Mouse (Mus musculus) spleen, adult 2 months (tissue): ENCODE results near the gene Hist1h4h. TPM values are rescaled to one million over a fixed set of nuclear protein-coding genes. Genes with fewer than 3 reads are reported as not detected.

ENCODE experiments used
- DNase-seq, 2 experiments: peaks; one replicate each; pipeline versions ENCODE4 v3.0.0 to v3.0.0-alpha.2; 2012 to 2021; ENCODE audit warnings: low spot score in 2 of 2, low read depth in 1 of 2
- H3K27ac ChIP-seq: fragments of 200-500 bp; 2 replicates; pipeline ENCODE4 v1.5.1; 2012; ENCODE audit warnings: low read length, inconsistent platforms; ENCODE audit not compliant: insufficient read depth
- H3K27me3 ChIP-seq: fragments of 200-500 bp; 2 replicates; pipeline ENCODE4 v1.6.1; 2012; ENCODE audit warnings: mild to moderate bottlenecking, moderate library complexity, low read length, inconsistent platforms; ENCODE audit not compliant: control insufficient read depth, insufficient read depth
- H3K36me3 ChIP-seq: fragments of 200-500 bp; 2 replicates; pipeline ENCODE4 v1.6.1; 2012; ENCODE audit warnings: mild to moderate bottlenecking, low read length, inconsistent platforms; ENCODE audit not compliant: control insufficient read depth, insufficient read depth
- H3K4me1 ChIP-seq: fragments of 200-500 bp; 2 replicates; pipeline ENCODE4 v1.6.1; 2011; ENCODE audit warnings: inconsistent platforms; ENCODE audit not compliant: control insufficient read depth, insufficient read depth, insufficient read length
- H3K4me3 ChIP-seq: fragments of 200-500 bp; 2 replicates; pipeline ENCODE4 v1.5.1; 2011; ENCODE audit warnings: mild to moderate bottlenecking, inconsistent platforms; ENCODE audit not compliant: insufficient read depth, insufficient read length; ENCODE audit errors: extremely low read depth
- CTCF ChIP-seq: fragments of 200-500 bp; IDR thresholded peaks from 2 replicates; pipeline ENCODE4 v1.5.1; 2011; ENCODE audit warnings: mild to moderate bottlenecking, inconsistent platforms; ENCODE audit not compliant: insufficient read depth, insufficient read length, insufficient replicate concordance; ENCODE audit errors: extremely low read depth
- POLR2A ChIP-seq: fragments of 200-500 bp; IDR thresholded peaks from 2 replicates; pipeline ENCODE4 v1.6.1; 2011; ENCODE audit warnings: low read depth, low read length, inconsistent platforms
- WGBS: fragments of 180-500 bp; shearing (Covaris S2); methylation state at CpG from one replicate; pipeline ENCODE4 v1.1.7; 2018; 5-methylcytosine and 5-hydroxymethylcytosine counted together
- polyA plus RNA-seq: library from polyadenylated mRNA; depleted of rRNA; stranded (reverse); fragments of >200 nt; gene quantifications from 2 replicates; pipeline ENCODE4 v1.2.3, GENCODE M21; 2012

Gene Hist1h4h
- polyA plus RNA-seq, 1 experiment = 26.5 TPM

DNA sequence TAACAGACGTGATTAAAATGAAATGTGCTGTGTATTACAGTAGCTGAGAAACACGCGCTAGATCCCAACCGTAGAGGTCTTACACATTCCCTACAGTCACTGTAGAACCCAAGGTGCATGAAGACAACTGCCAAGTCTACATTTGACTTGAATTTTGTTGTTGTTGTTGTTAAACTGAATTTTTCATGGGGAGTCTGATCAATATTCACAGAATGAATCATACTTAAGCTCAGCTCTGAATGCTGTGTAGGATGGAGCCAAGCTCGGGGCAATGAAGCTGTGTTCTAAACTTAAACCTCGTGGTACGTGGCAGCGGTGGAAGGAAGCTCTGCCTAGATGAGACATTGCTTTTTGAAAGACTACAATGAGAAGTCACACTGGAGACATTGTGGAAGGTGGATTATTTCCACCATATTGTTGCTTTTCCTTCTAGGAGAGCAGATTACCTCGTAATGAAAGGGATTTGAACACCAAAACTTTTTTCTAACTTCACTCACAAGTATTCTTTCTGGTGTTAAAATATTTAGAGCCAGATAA lies 28.8 kb upstream of the Hist1h4h start:
- Histone ChIP-seq H3K27me3 (no peaks in the 10 kb centered on the region), H3K4me1 (no peaks in the 10 kb centered on the region), H3K27ac (no peak overlapping the region), H3K4me3 (no peak overlapping the region), H3K36me3 (no peaks in the 10 kb centered on the region)
- no peak for DNase-seq
- TF ChIP-seq CTCF (no peak), POLR2A (no peak)
- 80% methylated on average over 9 of the region's 9 CpGs for WGBS

DNA sequence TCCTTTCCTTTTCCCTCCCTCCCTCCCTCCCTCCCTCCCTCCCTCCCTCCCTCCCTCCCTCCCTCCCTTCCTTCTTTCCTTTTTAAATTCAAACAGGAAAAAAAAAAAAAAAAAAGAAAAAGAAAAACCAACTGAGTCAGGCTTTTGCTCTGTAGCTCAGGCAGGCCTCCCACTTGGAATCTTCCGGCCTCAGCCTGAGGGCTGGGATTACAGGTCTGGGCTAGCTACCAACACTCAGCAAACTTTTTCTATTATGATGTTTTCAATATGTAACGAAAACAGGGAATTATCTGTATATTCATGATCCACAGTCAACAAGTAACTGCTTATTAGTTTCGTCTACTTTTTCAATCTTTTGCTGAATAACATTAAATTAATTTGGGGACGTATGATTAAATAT lies 27.9 kb upstream of the Hist1h4h start:
- Histone ChIP-seq H3K27ac (no peak overlapping the region), H3K4me1 (no peaks in the 10 kb centered on the region), H3K36me3 (no peaks in the 10 kb centered on the region), H3K4me3 (no peak overlapping the region), H3K27me3 (no peaks in the 10 kb centered on the region)
- no peak for TF ChIP-seq POLR2A
- no peak for TF ChIP-seq CTCF
- 91% methylated on average over 4 of the region's 4 CpGs for WGBS
- DNase-seq = no peak

- no peaks in the 10 kb centered on the region for H3K27me3 ChIP-seq
- no peak overlapping the region for H3K27ac ChIP-seq
- DNase-seq = peak in 1 of 2 experiments; percentile 16
- no peaks in the 10 kb centered on the region for H3K36me3 ChIP-seq
- H3K4me1 ChIP-seq = no peaks in the 10 kb centered on the region
- H3K4me3 ChIP-seq = no peak overlapping the region
- no peak for TF ChIP-seq POLR2A
- no peak for TF ChIP-seq CTCF
- 14% methylated on average over 9 of the region's 9 CpGs for WGBS
These were observed 27.1 kb upstream of the Hist1h4h start for GRCm38 (mm10) chr13:23503797-23504196.

DNA sequence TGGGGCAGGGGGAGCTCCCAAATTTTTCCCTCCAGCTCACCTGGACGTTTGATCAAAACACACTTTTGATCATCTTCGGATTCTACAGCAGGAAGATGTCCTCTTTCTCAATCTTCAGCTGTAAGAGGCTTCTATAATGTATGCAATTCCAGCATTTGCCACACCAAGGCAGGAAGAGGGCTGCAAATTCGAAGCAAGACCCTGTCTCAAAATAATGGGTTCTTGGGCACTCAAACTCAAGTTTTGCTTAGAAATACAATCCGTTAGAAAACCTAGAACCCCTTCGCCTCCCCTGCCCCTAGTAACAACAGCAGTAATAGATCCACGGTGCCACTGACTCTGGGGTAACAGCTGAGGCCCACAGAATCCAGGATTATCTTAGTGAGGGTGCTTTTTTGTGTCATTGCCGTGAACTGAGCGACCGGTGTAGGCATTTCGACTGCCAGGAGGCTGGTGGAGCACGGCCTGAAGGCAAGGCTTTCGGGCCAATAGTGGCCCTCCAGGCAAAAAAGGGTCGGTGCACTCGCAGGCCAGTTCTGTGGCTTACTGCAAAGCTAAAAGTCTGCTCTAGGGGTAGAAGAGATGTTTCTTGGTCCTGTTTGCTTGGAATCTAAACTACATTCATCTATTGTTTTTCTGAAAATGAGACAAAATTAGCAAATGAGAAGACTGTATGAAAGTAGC lies 25.0 kb upstream of the Hist1h4h start:
- DNase-seq = no peak
- H3K4me1 ChIP-seq = no peaks in the 10 kb centered on the region
- no peaks in the 10 kb centered on the region for H3K36me3 ChIP-seq
- H3K27me3 ChIP-seq = no peaks in the 10 kb centered on the region
- WGBS = 56% methylated on average over 14 of the region's 14 CpGs
- H3K4me3 ChIP-seq = peak overlapping the region; percentile 10; the same call in 1 of the 2 replicates
- H3K27ac ChIP-seq = no peak overlapping the region
- TF ChIP-seq POLR2A (no peak), CTCF (no peak)

GRCm38 (mm10) chr13:23506351-23506750 lies 24.5 kb upstream of the Hist1h4h start:
- 47% methylated on average over 13 of the region's 13 CpGs for WGBS
- TF ChIP-seq CTCF (no peak), POLR2A (no peak)
- Histone ChIP-seq H3K36me3 (no peaks in the 10 kb centered on the region), H3K27me3 (no peaks in the 10 kb centered on the region), H3K4me3 (no peak overlapping the region), H3K4me1 (no peaks in the 10 kb centered on the region), H3K27ac (no peak overlapping the region)
- DNase-seq = no peak

DNA sequence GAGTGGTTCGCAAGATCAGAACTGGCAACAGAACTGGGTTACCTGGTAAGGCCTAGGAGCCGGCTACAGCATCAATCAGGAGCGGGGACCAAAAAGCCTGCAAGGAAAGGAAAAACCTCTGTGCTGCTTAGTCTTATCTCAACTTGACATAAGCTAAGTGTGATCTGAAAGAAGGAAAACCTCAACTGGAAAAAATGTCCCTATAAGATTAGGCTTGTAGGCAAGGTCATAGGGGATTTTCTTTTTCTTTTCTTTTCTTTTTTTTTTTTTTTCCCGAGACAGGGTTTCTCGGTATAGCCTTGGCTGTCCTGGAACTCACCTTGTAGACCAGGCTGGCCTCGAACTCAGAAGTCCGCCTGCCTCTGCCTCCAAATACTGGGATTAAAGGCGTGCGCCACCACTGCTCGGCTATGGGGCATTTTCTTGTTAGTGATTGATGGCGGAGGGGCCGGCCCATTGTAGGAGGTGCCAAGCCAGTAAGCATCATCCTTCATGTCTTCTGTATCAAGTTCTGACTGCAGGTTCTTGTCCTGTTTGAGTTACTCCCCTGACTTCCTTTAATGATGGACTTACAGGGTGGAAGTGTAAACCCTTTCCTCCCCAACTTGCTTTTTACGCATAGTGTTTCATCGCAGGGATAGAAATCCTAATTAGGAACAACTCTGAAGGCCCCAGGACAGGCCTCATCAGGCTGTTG lies 23.9 kb upstream of the Hist1h4h start:
- DNase-seq = no peak
- H3K27ac ChIP-seq = no peak overlapping the region
- no peak overlapping the region for H3K4me3 ChIP-seq
- TF ChIP-seq POLR2A (no peak), CTCF (no peak)
- 72% methylated on average over 14 of the region's 14 CpGs for WGBS
- H3K4me1 ChIP-seq = no peaks in the 10 kb centered on the region
- H3K36me3 ChIP-seq = no peaks in the 10 kb centered on the region
- no peaks in the 10 kb centered on the region for H3K27me3 ChIP-seq

DNA sequence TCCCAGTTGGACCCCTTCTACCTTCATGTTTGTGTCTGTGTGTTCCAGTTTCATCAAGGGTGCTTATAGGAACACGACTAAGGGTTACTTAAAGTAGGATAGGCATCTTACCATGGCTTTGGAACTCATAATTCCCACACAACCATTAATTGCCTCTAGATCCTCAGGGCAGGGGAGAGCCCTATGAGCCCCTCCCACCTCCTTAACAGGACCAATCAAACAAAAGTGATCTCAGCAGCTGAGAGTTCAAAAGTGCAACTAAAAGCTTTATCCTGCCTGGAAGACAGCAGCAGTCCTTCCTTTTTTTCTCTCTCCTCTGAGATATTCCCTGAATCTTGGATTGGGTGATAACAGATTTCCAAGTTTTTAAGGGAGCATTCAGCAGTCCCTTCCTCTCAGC lies 20.7 kb upstream of the Hist1h4h start:
- 60% methylated on average over 1 of the region's 1 CpGs for WGBS
- Histone ChIP-seq H3K27ac (no peak overlapping the region), H3K4me3 (no peak overlapping the region), H3K36me3 (no peaks in the 10 kb centered on the region), H3K4me1 (no peaks in the 10 kb centered on the region), H3K27me3 (no peaks in the 10 kb centered on the region)
- no peak for TF ChIP-seq POLR2A
- TF ChIP-seq CTCF = no peak
- DNase-seq = no peak
